Mouse (Mus musculus): ENCODE measurements around the gene Apln.

Apln gene

GRCm38 (mm10) chrX:48016906-48017601, 17.6 kb downstream of the Apln start:
- no peak for DNase-seq

GRCm38 (mm10) chrX:48011656-48012055, 23.0 kb downstream of the Apln start:
- DNase-seq, result no peak

- DNase-seq, result no peak
Observed at GRCm38 (mm10) chrX:48006062-48006461, 28.6 kb downstream of the Apln start.

GRCm38 (mm10) chrX:48004786-48005185, 29.9 kb downstream of the Apln start:
- DNase-seq, result no peak

GRCm38 (mm10) chrX:48001151-48001550, 33.5 kb downstream of the Apln start:
- DNase-seq, result no peak

- DNase-seq, result no peak
Observed at GRCm38 (mm10) chrX:47998412-47998811, 36.2 kb downstream of the Apln start.

GRCm38 (mm10) chrX:47992606-47993005, 42.0 kb downstream of the Apln start:
- peak; percentile 31 to 45 for DNase-seq

GRCm38 (mm10) chrX:47988024-47988423, 46.6 kb downstream of the Apln start:
- DNase-seq, result no peak

- DNase-seq, result no peak
Observed at GRCm38 (mm10) chrX:47985000-47985619, 49.5 kb downstream of the Apln start.

- no peak for DNase-seq
Observed at GRCm38 (mm10) chrX:47977078-47977477, 57.6 kb downstream of the Apln start.

- DNase-seq, result no peak
Observed at GRCm38 (mm10) chrX:47976551-47976950, 58.1 kb downstream of the Apln start.

Measured in thymus, adult 18-20 months (tissue).